Mouse (Mus musculus) brown adipose tissue, adult 24 weeks (tissue): ENCODE measurements around the gene Olfr854. TPM values are rescaled to one million over a fixed set of nuclear protein-coding genes. Genes with fewer than 3 reads are reported as not detected.

Source experiments
- H3K27ac ChIP-seq: fragments of 200-500 bp; replicated peaks from 2 replicates; pipeline ENCODE4 v1.5.1; 2012; ENCODE audit warnings: low read depth, mild to moderate bottlenecking, low read length
- H3K4me1 ChIP-seq: fragments of 200-500 bp; 2 replicates; pipeline ENCODE4 v1.6.1; 2012; ENCODE audit warnings: low read length, mixed read lengths; ENCODE audit not compliant: control insufficient read depth, insufficient read depth, insufficient read length
- H3K4me3 ChIP-seq: fragments of 200-500 bp; 2 replicates; pipeline ENCODE4 v1.5.1; 2012; ENCODE audit warnings: low read depth, mild to moderate bottlenecking, low read length, moderate library complexity; ENCODE audit not compliant: insufficient read depth
- polyA plus RNA-seq: library from polyadenylated mRNA; stranded (reverse); fragments of >200 nt; gene quantifications from 2 replicates; pipeline ENCODE4 v1.2.4, GENCODE M21; 2012; ENCODE audit not compliant: missing spikeins, insufficient read depth, insufficient read length

The Olfr854 gene
- not detected in 2 replicates for polyA plus RNA-seq

DNA sequence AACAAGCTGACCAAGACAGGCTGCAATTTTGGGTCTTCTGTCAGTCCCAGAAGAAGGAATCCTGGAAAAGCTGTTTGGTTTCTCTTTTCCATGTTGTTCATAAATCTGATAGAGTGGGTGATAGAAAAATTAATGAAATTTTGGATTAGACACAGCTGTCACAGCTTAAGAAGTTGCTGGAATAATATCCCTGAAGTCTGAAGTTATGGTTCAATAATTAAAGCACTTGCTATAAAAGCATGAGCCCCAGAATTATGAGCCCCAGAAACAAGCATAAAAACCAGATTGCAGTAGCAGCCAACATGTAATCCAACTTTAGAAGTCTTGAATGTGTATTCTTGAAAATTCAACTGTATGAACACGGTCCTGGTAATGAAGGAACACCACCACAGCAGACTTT is at the start of gene Olfr854:
TSS of gene Olfr854 (minus strand) at position 101 of the 400 bp plus-strand sequence.
- Histone ChIP-seq H3K4me3 (no peak within 1 kb of the TSS), H3K4me1 (no peaks in the 10 kb centered on the region), H3K27ac (no peak within 1 kb of the TSS)

DNA sequence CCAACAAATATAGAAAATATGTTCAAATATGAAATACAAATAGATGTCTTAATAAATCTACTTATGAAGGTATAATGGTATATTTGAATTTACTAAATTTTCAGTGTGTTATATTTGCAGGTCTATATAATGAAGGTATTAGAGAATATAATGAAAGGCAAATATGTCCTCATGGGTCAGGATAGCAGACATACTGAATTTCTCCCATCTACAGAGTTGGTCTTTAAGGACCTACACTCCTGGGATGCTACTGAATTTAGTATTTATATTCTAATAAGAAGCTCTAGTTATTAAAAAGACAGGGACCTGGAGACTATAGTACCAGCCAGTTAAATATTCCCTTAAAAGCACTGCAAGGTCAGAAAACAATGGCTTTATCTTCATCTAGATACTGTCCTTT is 15.1 kb upstream of the Olfr854 start, which contains the start of gene Olfr855:
TSS of gene Olfr855 (plus strand) at position 301 of the 400 bp plus-strand sequence.
- H3K4me1 ChIP-seq: no peaks in the 10 kb centered on the region
- no peak within 1 kb of the TSS for H3K4me3 ChIP-seq
- no peak within 1 kb of the TSS for H3K27ac ChIP-seq

DNA sequence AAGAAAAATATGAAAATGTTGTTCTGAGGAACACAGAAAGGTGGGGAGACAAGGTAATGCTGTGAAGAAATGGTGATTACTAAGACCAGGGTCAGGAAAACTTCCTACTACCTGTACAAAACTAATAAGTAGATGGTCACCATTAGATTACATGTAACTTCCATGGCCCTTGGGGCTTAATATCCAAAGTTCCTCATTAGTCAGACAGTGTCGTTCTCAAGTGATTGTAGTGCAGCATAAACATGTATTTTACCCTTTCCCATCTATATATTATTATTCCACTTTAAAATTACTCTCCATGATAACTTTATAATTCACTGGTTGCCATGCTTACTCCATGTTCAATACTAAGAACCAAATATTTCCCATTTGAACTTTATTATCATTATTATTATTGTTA is 26.2 kb downstream of the Olfr854 start, which contains the start of gene Olfr853:
TSS of gene Olfr853 (minus strand) at position 101 of the 400 bp plus-strand sequence.
- no peak within 1 kb of the TSS for H3K27ac ChIP-seq
- H3K4me3 ChIP-seq: no peak within 1 kb of the TSS
- H3K4me1 ChIP-seq: no peaks in the 10 kb centered on the region

Other genes starting within 250 kb of the Olfr854 start
- gene Olfr845, start 230.9 kb downstream of the Olfr854 start, polyA plus RNA-seq: not detected in 2 replicates
- not detected in 2 replicates for gene Olfr846, start 203.4 kb downstream of the Olfr854 start, polyA plus RNA-seq
- not detected in 2 replicates for gene Olfr847, start 188.7 kb downstream of the Olfr854 start, polyA plus RNA-seq
- gene Olfr849, start 127.1 kb downstream of the Olfr854 start, polyA plus RNA-seq: not detected in 2 replicates
- not detected in 2 replicates for gene Olfr850, start 89.1 kb downstream of the Olfr854 start, polyA plus RNA-seq
- not detected in 2 replicates for gene Olfr851, start 74.1 kb downstream of the Olfr854 start, polyA plus RNA-seq
- gene Olfr853, start 26.3 kb downstream of the Olfr854 start, polyA plus RNA-seq: not detected in 2 replicates
- gene Olfr855, start 15.2 kb upstream of the Olfr854 start, polyA plus RNA-seq: not detected in 2 replicates
- gene Zfp317, start 54.7 kb upstream of the Olfr854 start, polyA plus RNA-seq: 6.8 and 7.1 TPM in 2 replicates
- gene Olfr857, start 142.1 kb upstream of the Olfr854 start, polyA plus RNA-seq: not detected in 2 replicates
- gene Olfr58, start 212.9 kb upstream of the Olfr854 start, polyA plus RNA-seq: not detected in 2 replicates
- not detected in 2 replicates for gene Olfr859, start 237.5 kb upstream of the Olfr854 start, polyA plus RNA-seq